Mouse (Mus musculus): ENCODE data around the gene Rbbp5. TPM values are rescaled to one million over a fixed set of nuclear protein-coding genes. Genes with fewer than 3 reads are reported as not detected.

Rbbp5 gene
- polyA plus RNA-seq, 1 experiment from 2014 or later, result 64.1 TPM

- 54% methylated on average over 5 of the region's 5 CpGs for WGBS
- Histone ChIP-seq H3K4me2 (ENCODE audit: low read depth, low read length) (no peak overlapping the region), H3K9ac (replicated peaks; ENCODE audit: low read length) (no peak overlapping the region), H3K9me3 (replicated peaks; ENCODE audit: control insufficient read depth, low read length) (no peaks in the 10 kb centered on the region), H3K4me1 (ENCODE audit: control insufficient read depth, insufficient read depth, low read length) (no peaks in the 10 kb centered on the region), H3K36me3 (replicated peaks; ENCODE audit: control insufficient read depth, insufficient read depth, low read depth, low read length) (no peaks in the 10 kb centered on the region), H3K27ac (replicated peaks; ENCODE audit: low read depth, low read length) (no peak overlapping the region), H3K4me3 (ENCODE audit: low read depth, low read length) (no peak overlapping the region), H3K27me3 (ENCODE audit: control insufficient read depth, insufficient read depth, low read length) (no peaks in the 10 kb centered on the region)
- peak; percentile 29 for DNase-seq (ENCODE audit: low spot score)
- no peak for ATAC-seq (replicated peaks; ENCODE audit: insufficient number of reproducible peaks, low FRiP score, low TSS enrichment, low read depth)
These were observed 4.6 kb upstream of the Rbbp5 start for GRCm38 (mm10) chr1:132472537-132472936.

- no peak overlapping the region for H3K4me3 ChIP-seq (ENCODE audit: low read depth, low read length)
- DNase-seq (ENCODE audit: low spot score) (no peak), ATAC-seq (replicated peaks; ENCODE audit: insufficient number of reproducible peaks, low FRiP score, low TSS enrichment, low read depth) (no peak)
- WGBS, result 86% methylated on average over 1 of the region's 1 CpGs
- H3K4me2 ChIP-seq (ENCODE audit: low read depth, low read length), result no peak overlapping the region
- H3K27me3 ChIP-seq (ENCODE audit: control insufficient read depth, insufficient read depth, low read length), result no peaks in the 10 kb centered on the region
- H3K9me3 ChIP-seq (replicated peaks; ENCODE audit: control insufficient read depth, low read length), result no peaks in the 10 kb centered on the region
- H3K9ac ChIP-seq (replicated peaks; ENCODE audit: low read length), result no peak overlapping the region
- no peaks in the 10 kb centered on the region for H3K4me1 ChIP-seq (ENCODE audit: control insufficient read depth, insufficient read depth, low read length)
- H3K36me3 ChIP-seq (replicated peaks; ENCODE audit: control insufficient read depth, insufficient read depth, low read depth, low read length), result no peaks in the 10 kb centered on the region
- H3K27ac ChIP-seq (replicated peaks; ENCODE audit: low read depth, low read length), result no peak overlapping the region
These were observed 2.7 kb upstream of the Rbbp5 start for GRCm38 (mm10) chr1:132474496-132474895.

GRCm38 (mm10) chr1:132476575-132476927 is 614 bp upstream of the Rbbp5 start:
- peak overlapping the region; percentile 85 for H3K4me3 ChIP-seq (ENCODE audit: low read depth, low read length)
- DNase-seq (ENCODE audit: low spot score), result no peak
- no peaks in the 10 kb centered on the region for H3K36me3 ChIP-seq (replicated peaks; ENCODE audit: control insufficient read depth, insufficient read depth, low read depth, low read length)
- no peaks in the 10 kb centered on the region for H3K4me1 ChIP-seq (ENCODE audit: control insufficient read depth, insufficient read depth, low read length)
- no peaks in the 10 kb centered on the region for H3K9me3 ChIP-seq (replicated peaks; ENCODE audit: control insufficient read depth, low read length)
- peak; percentile 68; the same call in 1 of the 2 replicates for ATAC-seq (replicated peaks; ENCODE audit: insufficient number of reproducible peaks, low FRiP score, low TSS enrichment, low read depth)
- H3K4me2 ChIP-seq (ENCODE audit: low read depth, low read length), result peak overlapping the region; percentile 64
- H3K9ac ChIP-seq (replicated peaks; ENCODE audit: low read length), result peak overlapping the region; percentile 87
- 5% methylated on average over 9 of the region's 9 CpGs for WGBS
- H3K27ac ChIP-seq (replicated peaks; ENCODE audit: low read depth, low read length), result no peak overlapping the region; the same call in 1 of the 2 replicates
- no peaks in the 10 kb centered on the region for H3K27me3 ChIP-seq (ENCODE audit: control insufficient read depth, insufficient read depth, low read length)

- Histone ChIP-seq H3K27me3 (ENCODE audit: control insufficient read depth, insufficient read depth, low read length) (no peaks in the 10 kb centered on the region), H3K36me3 (replicated peaks; ENCODE audit: control insufficient read depth, insufficient read depth, low read depth, low read length) (no peaks in the 10 kb centered on the region), H3K4me3 (ENCODE audit: low read depth, low read length) (no peak overlapping the region), H3K27ac (replicated peaks; ENCODE audit: low read depth, low read length) (no peak overlapping the region), H3K4me1 (ENCODE audit: control insufficient read depth, insufficient read depth, low read length) (no peaks in the 10 kb centered on the region), H3K9ac (replicated peaks; ENCODE audit: low read length) (no peak overlapping the region), H3K9me3 (replicated peaks; ENCODE audit: control insufficient read depth, low read length) (no peaks in the 10 kb centered on the region), H3K4me2 (ENCODE audit: low read depth, low read length) (no peak overlapping the region)
- DNase-seq (ENCODE audit: low spot score) (no peak), ATAC-seq (replicated peaks; ENCODE audit: insufficient number of reproducible peaks, low FRiP score, low TSS enrichment, low read depth) (no peak)
- WGBS, result 78% methylated on average over 1 of the region's 1 CpGs
These were observed 2.3 kb downstream of the Rbbp5 start for GRCm38 (mm10) chr1:132479438-132479837.

GRCm38 (mm10) chr1:132481619-132482018 is 4.5 kb downstream of the Rbbp5 start:
- ATAC-seq (replicated peaks; ENCODE audit: insufficient number of reproducible peaks, low FRiP score, low TSS enrichment, low read depth) (no peak), DNase-seq (ENCODE audit: low spot score) (no peak)
- 92% methylated on average over 2 of the region's 2 CpGs for WGBS
- H3K9me3 ChIP-seq (replicated peaks; ENCODE audit: control insufficient read depth, low read length), result no peaks in the 10 kb centered on the region
- no peak overlapping the region for H3K4me3 ChIP-seq (ENCODE audit: low read depth, low read length)
- no peak overlapping the region for H3K4me2 ChIP-seq (ENCODE audit: low read depth, low read length)
- no peak overlapping the region for H3K9ac ChIP-seq (replicated peaks; ENCODE audit: low read length)
- no peaks in the 10 kb centered on the region for H3K4me1 ChIP-seq (ENCODE audit: control insufficient read depth, insufficient read depth, low read length)
- H3K36me3 ChIP-seq (replicated peaks; ENCODE audit: control insufficient read depth, insufficient read depth, low read depth, low read length), result peaks cover 2% of the 10 kb centered on the region; the same call in 1 of the 2 replicates
- H3K27ac ChIP-seq (replicated peaks; ENCODE audit: low read depth, low read length), result no peak overlapping the region
- H3K27me3 ChIP-seq (ENCODE audit: control insufficient read depth, insufficient read depth, low read length), result no peaks in the 10 kb centered on the region

GRCm38 (mm10) chr1:132483234-132483633 is 6.1 kb downstream of the Rbbp5 start:
- Histone ChIP-seq H3K9me3 (replicated peaks; ENCODE audit: control insufficient read depth, low read length) (no peaks in the 10 kb centered on the region), H3K9ac (replicated peaks; ENCODE audit: low read length) (no peak overlapping the region), H3K36me3 (replicated peaks; ENCODE audit: control insufficient read depth, insufficient read depth, low read depth, low read length) (peaks cover 2% of the 10 kb centered on the region; the same call in 1 of the 2 replicates), H3K4me3 (ENCODE audit: low read depth, low read length) (no peak overlapping the region), H3K4me1 (ENCODE audit: control insufficient read depth, insufficient read depth, low read length) (no peaks in the 10 kb centered on the region), H3K27ac (replicated peaks; ENCODE audit: low read depth, low read length) (no peak overlapping the region), H3K27me3 (ENCODE audit: control insufficient read depth, insufficient read depth, low read length) (no peaks in the 10 kb centered on the region), H3K4me2 (ENCODE audit: low read depth, low read length) (no peak overlapping the region)
- WGBS, result 88% methylated on average over 3 of the region's 3 CpGs
- no peak for DNase-seq (ENCODE audit: low spot score)
- ATAC-seq (replicated peaks; ENCODE audit: insufficient number of reproducible peaks, low FRiP score, low TSS enrichment, low read depth), result no peak

GRCm38 (mm10) chr1:132483759-132484158 is 6.6 kb downstream of the Rbbp5 start:
- no peaks in the 10 kb centered on the region for H3K4me1 ChIP-seq (ENCODE audit: control insufficient read depth, insufficient read depth, low read length)
- H3K4me3 ChIP-seq (ENCODE audit: low read depth, low read length), result no peak overlapping the region
- no peaks in the 10 kb centered on the region for H3K9me3 ChIP-seq (replicated peaks; ENCODE audit: control insufficient read depth, low read length)
- H3K27ac ChIP-seq (replicated peaks; ENCODE audit: low read depth, low read length), result no peak overlapping the region
- no peaks in the 10 kb centered on the region for H3K27me3 ChIP-seq (ENCODE audit: control insufficient read depth, insufficient read depth, low read length)
- DNase-seq (ENCODE audit: low spot score), result no peak
- 91% methylated on average over 6 of the region's 6 CpGs for WGBS
- H3K4me2 ChIP-seq (ENCODE audit: low read depth, low read length), result no peak overlapping the region
- peaks cover 2% of the 10 kb centered on the region; the same call in 1 of the 2 replicates for H3K36me3 ChIP-seq (replicated peaks; ENCODE audit: control insufficient read depth, insufficient read depth, low read depth, low read length)
- no peak for ATAC-seq (replicated peaks; ENCODE audit: insufficient number of reproducible peaks, low FRiP score, low TSS enrichment, low read depth)
- no peak overlapping the region for H3K9ac ChIP-seq (replicated peaks; ENCODE audit: low read length)

- Histone ChIP-seq H3K9me3 (replicated peaks; ENCODE audit: control insufficient read depth, low read length) (no peaks in the 10 kb centered on the region), H3K4me3 (ENCODE audit: low read depth, low read length) (no peak overlapping the region), H3K27ac (replicated peaks; ENCODE audit: low read depth, low read length) (no peak overlapping the region), H3K27me3 (ENCODE audit: control insufficient read depth, insufficient read depth, low read length) (no peaks in the 10 kb centered on the region), H3K4me1 (ENCODE audit: control insufficient read depth, insufficient read depth, low read length) (no peaks in the 10 kb centered on the region), H3K9ac (replicated peaks; ENCODE audit: low read length) (no peak overlapping the region), H3K4me2 (ENCODE audit: low read depth, low read length) (no peak overlapping the region), H3K36me3 (replicated peaks; ENCODE audit: control insufficient read depth, insufficient read depth, low read depth, low read length) (no peaks in the 10 kb centered on the region; the same call in 1 of the 2 replicates)
- no peak for ATAC-seq (replicated peaks; ENCODE audit: insufficient number of reproducible peaks, low FRiP score, low TSS enrichment, low read depth)
- no peak for DNase-seq (ENCODE audit: low spot score)
- WGBS, result 95% methylated on average over 2 of the region's 2 CpGs
These were observed 23.4 kb downstream of the Rbbp5 start for GRCm38 (mm10) chr1:132500535-132500934.

Measured in embryonic facial prominence, embryonic 11.5 days (tissue).